11 mouse cellular contexts compared by ENCODE assay signal in genomic region chr12:65931848-65932247, GRCm38 (mm10).
A peak's percentile ranks its signal among the peaks of the same experiment; 100 is the strongest.
DNase-seq lines count a peak whose midpoint lies in the region; ATAC-seq lines count a peak whose summit lies in the region.
"Had no signal": no experiment of that assay in that cellular context is flagged by ENCODE, and none has a peak within 500 bp of the region (broad histone marks: within the 10 kb centered on the region; RNA-seq: fewer than 3 reads in every experiment).

No protein-coding gene starts in this region.

- ATAC-seq in CD4-positive, CD25-positive, alpha-beta regulatory T cell, adult 4 months: no peak
- ATAC-seq: liver, postnatal 0 days had no signal

- peak; percentile 20 to 38 for DNase-seq in cerebellum, postnatal 14 days
- DNase-seq in cerebellum, postnatal 36 days: no peak
- peak; percentile 28 to 36 for DNase-seq in left cerebral cortex, postnatal 14 days (ENCODE audit: low spot score in 2 of 2)
- no peak for DNase-seq in left cerebral cortex, postnatal 36 days (ENCODE audit: low spot score in 2 of 2)
- peak; percentile 10 for DNase-seq in R1 (ENCODE audit: low read depth, low spot score)
- peak; percentile 4 for DNase-seq in layer of hippocampus, adult 9-10 months (ENCODE audit: low spot score)
- DNase-seq in kidney, adult 18-20 months: no peak
- DNase-seq: cerebellum, adult 11 months; liver, postnatal 0 days; right cerebral cortex, postnatal 4 days had no signal

- intact Hi-C loops in left cerebral cortex, postnatal 14 days (cut with DNase I): no loop called here
- intact Hi-C loops in left cerebral cortex, postnatal 36 days (cut with DNase I): no loop called here

Comparison
In these comparisons a context has a peak if more than half of its experiments do, and no peak if none do; other contexts are left out.
1. DNase-seq: peak in cerebellum, postnatal 14 days (2 of 2), left cerebral cortex, postnatal 14 days (2 of 2), R1 (single experiment) and layer of hippocampus, adult 9-10 months (single experiment); none in cerebellum, postnatal 36 days (0 of 2), left cerebral cortex, postnatal 36 days (0 of 2) and kidney, adult 18-20 months (single experiment).